Mouse (Mus musculus) neural tube, embryonic 13.5 days (tissue): Measurements from ENCODE around the gene 9330161L09Rik. TPM values are rescaled to one million over a fixed set of nuclear protein-coding genes. Genes with fewer than 3 reads are reported as not detected.
A peak's percentile ranks its signal among the peaks of the same experiment; 100 is the strongest.

Experiments used
- ATAC-seq: fragments of 200-750 bp; cut with Nextera tagmentation; 2 replicates; pipeline ENCODE4 v1.8.0; 2017; ENCODE audit warnings: low read depth, mild to moderate bottlenecking, moderate TSS enrichment, moderate library complexity
- H3K27ac ChIP-seq: fragments of 300-500 bp; sonication (generic); replicated peaks from 2 replicates; pipeline ENCODE4 v1.5.1; 2015; ENCODE audit warnings: moderate library complexity, mild to moderate bottlenecking, inconsistent platforms
- H3K27me3 ChIP-seq: fragments of 300-500 bp; sonication (generic); 2 replicates; pipeline ENCODE4 v1.6.1; 2015; ENCODE audit warnings: mild to moderate bottlenecking, inconsistent platforms
- H3K36me3 ChIP-seq: fragments of 300-500 bp; sonication (generic); 2 replicates; pipeline ENCODE4 v1.6.1; 2015; ENCODE audit warnings: mild to moderate bottlenecking, inconsistent platforms
- H3K4me1 ChIP-seq: fragments of 300-500 bp; sonication (generic); replicated peaks from 2 replicates; pipeline ENCODE4 v1.6.1; 2015; ENCODE audit warnings: inconsistent platforms
- H3K4me2 ChIP-seq: fragments of 300-500 bp; sonication (generic); 2 replicates; pipeline ENCODE4 v1.6.1; 2015; ENCODE audit warnings: inconsistent platforms, mild to moderate bottlenecking, moderate library complexity
- H3K4me3 ChIP-seq: fragments of 300-500 bp; sonication (generic); 2 replicates; pipeline ENCODE4 v1.5.1; 2015; ENCODE audit warnings: mild to moderate bottlenecking, inconsistent platforms
- H3K9ac ChIP-seq: fragments of 300-500 bp; sonication (generic); 2 replicates; pipeline ENCODE4 v1.6.1; 2015; ENCODE audit warnings: moderate library complexity, mild to moderate bottlenecking, inconsistent platforms
- H3K9me3 ChIP-seq: fragments of 300-500 bp; sonication (generic); 2 replicates; pipeline ENCODE4 v1.6.1; 2016; ENCODE audit warnings: inconsistent platforms
- WGBS: fragments of 180-500 bp; shearing (Covaris S2); methylation state at CpG from one replicate; pipeline ENCODE4 v1.1.7; 2015; 5-methylcytosine and 5-hydroxymethylcytosine counted together
- polyA plus RNA-seq: library from polyadenylated mRNA; unstranded; fragments of >200 nt; fragmentation: Nextera tagmentation; extraction: Ambion mirVana; gene quantifications from 2 replicates; pipeline ENCODE4 v1.2.1, GENCODE M21; 2015

9330161L09Rik gene
- polyA plus RNA-seq, 1 experiment from 2014 or later, result 0.59 TPM

- no peaks in the 10 kb centered on the region for H3K36me3 ChIP-seq
- no peak overlapping the region for H3K27ac ChIP-seq
- no peak for ATAC-seq
- no peaks in the 10 kb centered on the region for H3K27me3 ChIP-seq
- H3K4me2 ChIP-seq, result no peak overlapping the region
- no peak overlapping the region for H3K4me3 ChIP-seq
- no peaks in the 10 kb centered on the region for H3K9me3 ChIP-seq
- no peaks in the 10 kb centered on the region for H3K4me1 ChIP-seq
- 80% methylated on average over 4 of the region's 4 CpGs for WGBS
- H3K9ac ChIP-seq, result no peak overlapping the region
Observed at GRCm38 (mm10) chr12:103380226-103380625, 27.4 kb downstream of the 9330161L09Rik start.

GRCm38 (mm10) chr12:103376774-103377173, 30.8 kb downstream of the 9330161L09Rik start:
- Histone ChIP-seq H3K4me3 (no peak overlapping the region), H3K27me3 (no peaks in the 10 kb centered on the region), H3K36me3 (no peaks in the 10 kb centered on the region), H3K9me3 (no peaks in the 10 kb centered on the region), H3K27ac (no peak overlapping the region), H3K4me1 (no peaks in the 10 kb centered on the region), H3K4me2 (no peak overlapping the region), H3K9ac (no peak overlapping the region)
- WGBS, result 82% methylated on average over 4 of the region's 4 CpGs
- 0 out of 2 replicates have a peak, but pooled peaks have one; percentile 49 for ATAC-seq

- Histone ChIP-seq H3K4me3 (no peak overlapping the region), H3K9ac (no peak overlapping the region), H3K27me3 (no peaks in the 10 kb centered on the region), H3K36me3 (no peaks in the 10 kb centered on the region), H3K4me2 (no peak overlapping the region), H3K27ac (no peak overlapping the region), H3K9me3 (no peaks in the 10 kb centered on the region), H3K4me1 (no peaks in the 10 kb centered on the region)
- ATAC-seq, result peak; percentile 48; the same call in 1 of the 2 replicates
- 56% methylated on average over 5 of the region's 5 CpGs for WGBS
Observed at GRCm38 (mm10) chr12:103376124-103376523, 31.5 kb downstream of the 9330161L09Rik start.

GRCm38 (mm10) chr12:103373530-103374236, 33.9 kb downstream of the 9330161L09Rik start:
- ATAC-seq, result no peak
- Histone ChIP-seq H3K4me1 (no peaks in the 10 kb centered on the region), H3K27me3 (peaks cover 3% of the 10 kb centered on the region), H3K9me3 (no peaks in the 10 kb centered on the region), H3K4me2 (no peak overlapping the region), H3K4me3 (no peak overlapping the region), H3K27ac (no peak overlapping the region), H3K36me3 (no peaks in the 10 kb centered on the region), H3K9ac (no peak overlapping the region)
- 83% methylated on average over 8 of the region's 8 CpGs for WGBS

GRCm38 (mm10) chr12:103371711-103372110, 35.9 kb downstream of the 9330161L09Rik start:
- Histone ChIP-seq H3K27me3 (peaks cover 10% of the 10 kb centered on the region), H3K4me1 (peaks cover 3% of the 10 kb centered on the region), H3K27ac (no peak overlapping the region), H3K36me3 (no peaks in the 10 kb centered on the region), H3K4me3 (no peak overlapping the region), H3K9me3 (no peaks in the 10 kb centered on the region), H3K9ac (no peak overlapping the region), H3K4me2 (no peak overlapping the region)
- ATAC-seq, result no peak
- 26% methylated on average over 6 of the region's 6 CpGs for WGBS

- no peak for ATAC-seq
- Histone ChIP-seq H3K4me3 (no peak overlapping the region), H3K9ac (no peak overlapping the region), H3K36me3 (no peaks in the 10 kb centered on the region), H3K27ac (no peak overlapping the region), H3K9me3 (no peaks in the 10 kb centered on the region), H3K4me1 (peaks cover 3% of the 10 kb centered on the region), H3K4me2 (no peak overlapping the region), H3K27me3 (peaks cover 10% of the 10 kb centered on the region)
- 92% methylated on average over 4 of the region's 4 CpGs for WGBS
Observed at GRCm38 (mm10) chr12:103370861-103371260, 36.8 kb downstream of the 9330161L09Rik start.

GRCm38 (mm10) chr12:103368777-103369176, 38.8 kb downstream of the 9330161L09Rik start:
- ATAC-seq, result no peak
- H3K4me2 ChIP-seq, result no peak overlapping the region
- H3K27me3 ChIP-seq, result peaks cover 10% of the 10 kb centered on the region
- 53% methylated on average over 2 of the region's 2 CpGs for WGBS
- H3K4me1 ChIP-seq, result peaks cover 3% of the 10 kb centered on the region
- H3K9ac ChIP-seq, result no peak overlapping the region
- no peaks in the 10 kb centered on the region for H3K9me3 ChIP-seq
- no peak overlapping the region for H3K4me3 ChIP-seq
- no peak overlapping the region for H3K27ac ChIP-seq
- no peaks in the 10 kb centered on the region for H3K36me3 ChIP-seq

GRCm38 (mm10) chr12:103368326-103368669, 39.3 kb downstream of the 9330161L09Rik start:
- H3K4me1 ChIP-seq, result peaks cover 3% of the 10 kb centered on the region
- H3K4me2 ChIP-seq, result 0 out of 2 replicates have a peak overlapping the region, but pooled peaks have one; percentile 29
- no peaks in the 10 kb centered on the region for H3K9me3 ChIP-seq
- no peaks in the 10 kb centered on the region for H3K36me3 ChIP-seq
- no peak overlapping the region for H3K9ac ChIP-seq
- no peak for ATAC-seq
- no peak overlapping the region for H3K4me3 ChIP-seq
- no peak overlapping the region for H3K27ac ChIP-seq
- peaks cover 10% of the 10 kb centered on the region for H3K27me3 ChIP-seq
- 83% methylated on average over 7 of the region's 7 CpGs for WGBS

- no peaks in the 10 kb centered on the region for H3K36me3 ChIP-seq
- H3K9ac ChIP-seq, result no peak overlapping the region; the same call in 1 of the 2 replicates
- 17% methylated on average over 18 of the region's 18 CpGs for WGBS
- peaks cover 3% of the 10 kb centered on the region for H3K4me1 ChIP-seq
- peaks cover 10% of the 10 kb centered on the region for H3K27me3 ChIP-seq
- no peaks in the 10 kb centered on the region for H3K9me3 ChIP-seq
- ATAC-seq, result peak; percentile 87
- H3K27ac ChIP-seq, result no peak overlapping the region
- no peak overlapping the region for H3K4me3 ChIP-seq
- H3K4me2 ChIP-seq, result peak overlapping the region; percentile 29
Observed at GRCm38 (mm10) chr12:103367620-103368325, 39.8 kb downstream of the 9330161L09Rik start.

GRCm38 (mm10) chr12:103367171-103367570, 40.4 kb downstream of the 9330161L09Rik start:
- no peak overlapping the region for H3K4me3 ChIP-seq
- H3K4me1 ChIP-seq, result peaks cover 3% of the 10 kb centered on the region
- WGBS, result 84% methylated on average over 2 of the region's 2 CpGs
- no peak overlapping the region for H3K27ac ChIP-seq
- H3K9me3 ChIP-seq, result no peaks in the 10 kb centered on the region
- no peak overlapping the region for H3K9ac ChIP-seq
- no peak for ATAC-seq
- H3K4me2 ChIP-seq, result no peak overlapping the region
- H3K27me3 ChIP-seq, result peaks cover 10% of the 10 kb centered on the region
- no peaks in the 10 kb centered on the region for H3K36me3 ChIP-seq

- ATAC-seq, result no peak
- WGBS, result 77% methylated on average over 3 of the region's 3 CpGs
- Histone ChIP-seq H3K9me3 (no peaks in the 10 kb centered on the region), H3K4me2 (no peak overlapping the region), H3K27me3 (no peaks in the 10 kb centered on the region), H3K36me3 (no peaks in the 10 kb centered on the region), H3K9ac (no peak overlapping the region), H3K27ac (no peak overlapping the region), H3K4me3 (no peak overlapping the region), H3K4me1 (peaks cover 6% of the 10 kb centered on the region; the same call in 1 of the 2 replicates)
Observed at GRCm38 (mm10) chr12:103362336-103362735, 45.3 kb downstream of the 9330161L09Rik start.

GRCm38 (mm10) chr12:103361539-103362307, 45.9 kb downstream of the 9330161L09Rik start:
- H3K4me3 ChIP-seq, result no peak overlapping the region
- H3K9me3 ChIP-seq, result no peaks in the 10 kb centered on the region

More at GRCm38 (mm10) chr12:103361539-103362307, 45.9 kb downstream of the 9330161L09Rik start:
- no peak overlapping the region for H3K9ac ChIP-seq
- no peak for ATAC-seq
- WGBS, result 91% methylated on average over 17 of the region's 17 CpGs
- peaks cover 6% of the 10 kb centered on the region; the same call in 1 of the 2 replicates for H3K4me1 ChIP-seq
- no peak overlapping the region for H3K27ac ChIP-seq
- no peak overlapping the region for H3K4me2 ChIP-seq
- H3K36me3 ChIP-seq, result no peaks in the 10 kb centered on the region
- no peaks in the 10 kb centered on the region for H3K27me3 ChIP-seq
